Mouse (Mus musculus): ENCODE measurements around the gene Zfp60.

DNA sequence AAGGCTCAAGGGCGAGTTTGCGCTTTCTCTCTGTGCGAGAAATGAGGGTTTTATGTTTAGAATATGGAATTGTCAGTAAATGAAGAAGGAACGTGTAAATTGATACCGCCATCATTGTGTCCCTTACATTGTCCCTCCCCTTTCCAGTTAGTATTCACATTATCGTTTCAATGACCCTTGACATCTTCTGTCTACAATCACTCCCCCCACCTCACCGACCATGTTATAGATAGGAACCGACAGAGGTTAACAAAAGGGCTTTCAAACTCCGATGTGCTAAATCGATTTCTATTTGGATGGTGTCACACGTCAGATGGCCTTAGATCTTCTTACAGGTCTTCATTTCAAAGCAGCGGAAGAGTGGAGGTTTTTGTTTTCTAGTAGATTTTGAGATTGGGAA lies 757 bp downstream of the Zfp60 start:
- TF ChIP-seq CTCF (IDR thresholded peaks at IDR 0.05; ENCODE audit: control insufficient read depth, insufficient read depth, low read length) (no peak), POLR2A (IDR thresholded peaks at IDR 0.05; ENCODE audit: borderline replicate concordance, control insufficient read depth, low read depth, low read length) (no peak)
